In the genomic region with DNA sequence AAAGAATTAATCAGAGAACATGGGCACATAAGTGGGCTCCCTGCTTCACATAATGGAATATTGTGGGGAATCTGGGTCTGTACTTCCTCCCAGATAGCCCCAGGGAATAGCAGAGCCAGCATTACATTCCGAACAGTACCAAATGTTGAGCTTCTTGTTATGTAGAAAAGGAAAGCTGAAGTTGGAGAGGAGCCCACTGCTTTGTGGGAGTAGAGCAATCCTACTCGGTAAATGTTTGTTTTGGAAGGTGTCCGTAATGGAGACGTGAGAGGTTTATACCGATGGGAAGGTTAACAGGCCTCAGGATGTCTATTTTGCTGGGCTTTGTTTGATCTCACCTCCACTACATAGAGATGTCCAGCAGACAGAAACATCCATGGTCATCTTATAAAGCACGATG, we compare ENCODE assay signal across 30 mouse cellular contexts.
DNase-seq lines count a peak whose midpoint lies in the region; ATAC-seq and TF ChIP-seq lines count a peak whose summit lies in the region.
"Had no signal": no experiment of that assay in that cellular context is flagged by ENCODE, and none has a peak within 500 bp of the region (broad histone marks: within the 10 kb centered on the region; RNA-seq: fewer than 3 reads in every experiment).

No protein-coding gene starts in this region.

- TF ChIP-seq CTCF in liver, adult 2 months (IDR thresholded peaks at IDR 0.05; ENCODE audit: low read depth, low read length): no peak
- TF ChIP-seq CTCF in brain, embryonic 14.5 days (IDR thresholded peaks at IDR 0.05; ENCODE audit: borderline replicate concordance, extremely low read depth, insufficient read depth, insufficient read length): no peak

- H3K27me3 ChIP-seq in liver, adult 2 months (ENCODE audit: control insufficient read depth, insufficient read depth, low read length): no peaks in the 10 kb centered on the region
- no peaks in the 10 kb centered on the region for H3K27me3 ChIP-seq in liver, embryonic 12.5 days (replicated peaks)
- H3K27me3 ChIP-seq in neural tube, embryonic 15.5 days (replicated peaks): no peaks in the 10 kb centered on the region
- H3K27me3 ChIP-seq: embryonic facial prominence, embryonic 12.5 days; forebrain, embryonic 12.5 days; heart, embryonic 15.5 days; hindbrain, embryonic 15.5 days; kidney, embryonic 15.5 days; liver, embryonic 15.5 days had no signal

- no peaks in the 10 kb centered on the region for H3K36me3 ChIP-seq in liver, adult 2 months (ENCODE audit: control insufficient read depth, insufficient read depth, low read length)
- H3K36me3 ChIP-seq in liver, embryonic 12.5 days: no peaks in the 10 kb centered on the region
- no peaks in the 10 kb centered on the region for H3K36me3 ChIP-seq in neural tube, embryonic 15.5 days
- H3K36me3 ChIP-seq: embryonic facial prominence, embryonic 12.5 days; forebrain, embryonic 12.5 days; heart, embryonic 15.5 days; hindbrain, embryonic 10.5 days; hindbrain, embryonic 15.5 days; kidney, embryonic 15.5 days; liver, embryonic 15.5 days had no signal

- no peaks in the 10 kb centered on the region for H3K79me2 ChIP-seq in liver, adult 2 months (ENCODE audit: control insufficient read depth, insufficient read depth, low read length)

- no peak overlapping the region for H3K4me3 ChIP-seq in liver, adult 2 months (ENCODE audit: insufficient read depth, low read depth, low read length)
- no peak overlapping the region for H3K4me3 ChIP-seq in liver, embryonic 12.5 days
- H3K4me3 ChIP-seq in neural tube, embryonic 15.5 days (replicated peaks): no peak overlapping the region
- H3K4me3 ChIP-seq: embryonic facial prominence, embryonic 12.5 days; forebrain, embryonic 12.5 days; heart, embryonic 15.5 days; hindbrain, embryonic 10.5 days; hindbrain, embryonic 15.5 days; kidney, embryonic 15.5 days; liver, embryonic 15.5 days had no signal

- TF ChIP-seq POLR2A in liver, adult 2 months (IDR thresholded peaks at IDR 0.05; ENCODE audit: extremely low read depth, insufficient read depth, low read length): no peak
- no peak for TF ChIP-seq POLR2A in brain, embryonic 14.5 days (IDR thresholded peaks at IDR 0.05; ENCODE audit: borderline replicate concordance, extremely low read depth, insufficient read depth, insufficient read length, poor library complexity, severe bottlenecking)

- WGBS in liver, adult 2 months: 31% methylated on average over 6 of the region's 6 CpGs
- 78% methylated on average over 6 of the region's 6 CpGs for WGBS in liver, embryonic 12.5 days (ENCODE audit: insufficient replicate concordance)
- WGBS in neural tube, embryonic 15.5 days: 70% methylated on average over 6 of the region's 6 CpGs

- no peak overlapping the region for H3K9ac ChIP-seq in liver, adult 2 months (ENCODE audit: low read depth, low read length)
- no peak overlapping the region for H3K9ac ChIP-seq in liver, embryonic 12.5 days
- no peak overlapping the region for H3K9ac ChIP-seq in neural tube, embryonic 15.5 days (replicated peaks)
- H3K9ac ChIP-seq: embryonic facial prominence, embryonic 12.5 days; forebrain, embryonic 12.5 days; heart, embryonic 15.5 days; hindbrain, embryonic 15.5 days; kidney, embryonic 15.5 days; liver, embryonic 15.5 days had no signal

- no peak overlapping the region for H3K27ac ChIP-seq in liver, adult 2 months (replicated peaks; ENCODE audit: insufficient read depth, low read depth, low read length)
- H3K27ac ChIP-seq in liver, embryonic 12.5 days: no peak overlapping the region
- no peak overlapping the region for H3K27ac ChIP-seq in neural tube, embryonic 15.5 days (replicated peaks)
- H3K27ac ChIP-seq: embryonic facial prominence, embryonic 12.5 days; forebrain, embryonic 12.5 days; heart, embryonic 15.5 days; hindbrain, embryonic 10.5 days; hindbrain, embryonic 15.5 days; kidney, embryonic 15.5 days; liver, embryonic 15.5 days had no signal

- intact Hi-C loops in heart, postnatal 25 days (cut with DNase I): no loop called here

- H3K9me3 ChIP-seq in liver, embryonic 12.5 days (replicated peaks): no peaks in the 10 kb centered on the region
- H3K9me3 ChIP-seq in neural tube, embryonic 15.5 days (replicated peaks): no peaks in the 10 kb centered on the region
- H3K9me3 ChIP-seq: embryonic facial prominence, embryonic 12.5 days; forebrain, embryonic 12.5 days; heart, embryonic 15.5 days; hindbrain, embryonic 10.5 days; hindbrain, embryonic 15.5 days; kidney, embryonic 15.5 days; liver, embryonic 15.5 days had no signal

- peak; percentile 7 to 11 for DNase-seq in heart, adult 18-20 months
- no peak for DNase-seq in heart, postnatal 25 days (ENCODE audit: low spot score)
- peak; percentile 80 for DNase-seq in liver, adult 2 months (ENCODE audit: extremely low read depth, low read depth, low spot score)
- peak; percentile 14 for DNase-seq in Muller cell, postnatal 12 days (ENCODE audit: inconsistent ontology term)
- peak; percentile 10 for DNase-seq in brain, embryonic 14.5 days (ENCODE audit: low read depth)
- DNase-seq: adrenal gland, adult 2 months; adrenal gland, postnatal 36 days; cerebellum, adult 8-10 months; cerebellum, postnatal 36 days; gastrocnemius, postnatal 14 days; kidney, adult 11 months; kidney, postnatal 36 days; left cerebral cortex, postnatal 4 days; right cerebral cortex, adult 18-20 months; spleen, adult 18-20 months; thymus, postnatal 14 days had no signal

- no peaks in the 10 kb centered on the region for H3K4me1 ChIP-seq in liver, adult 2 months (ENCODE audit: control insufficient read depth, insufficient read depth, low read length)
- H3K4me1 ChIP-seq in liver, embryonic 12.5 days: no peaks in the 10 kb centered on the region
- H3K4me1 ChIP-seq in neural tube, embryonic 15.5 days: no peaks in the 10 kb centered on the region
- H3K4me1 ChIP-seq: embryonic facial prominence, embryonic 12.5 days; forebrain, embryonic 12.5 days; heart, embryonic 15.5 days; hindbrain, embryonic 10.5 days; hindbrain, embryonic 15.5 days; liver, embryonic 15.5 days had no signal

- ATAC-seq in liver, embryonic 12.5 days: no peak
- ATAC-seq in neural tube, embryonic 15.5 days (ENCODE audit: low FRiP score): no peak
- ATAC-seq: activated CD4-positive, CD25-positive, alpha-beta regulatory T cell, adult 4 months; inflammation-experienced regulatory T-cells, adult 6 months; lung, postnatal 0 days; midbrain, embryonic 16.5 days had no signal

- H3K4me2 ChIP-seq in liver, embryonic 12.5 days: no peak overlapping the region
- H3K4me2 ChIP-seq in neural tube, embryonic 15.5 days: no peak overlapping the region
- H3K4me2 ChIP-seq: embryonic facial prominence, embryonic 12.5 days; forebrain, embryonic 12.5 days; heart, embryonic 15.5 days; hindbrain, embryonic 15.5 days; kidney, embryonic 15.5 days; liver, embryonic 15.5 days; midbrain, embryonic 11.5 days had no signal
